Mouse (Mus musculus) olfactory bulb, adult 2 months (tissue): ENCODE data around the gene Rspo3.

Experiments
- CTCF ChIP-seq: fragments of 200-500 bp; IDR thresholded peaks from 2 replicates; pipeline ENCODE4 v1.5.1; 2012; ENCODE audit warnings: low read depth, mild to moderate bottlenecking, low read length, moderate library complexity; ENCODE audit not compliant: insufficient read depth
- POLR2A ChIP-seq: fragments of 200-500 bp; IDR thresholded peaks from 2 replicates; pipeline ENCODE4 v1.6.1; 2012; ENCODE audit warnings: mild to moderate bottlenecking, low read depth, low read length, moderate library complexity; ENCODE audit not compliant: insufficient read depth

GRCm38 (mm10) chr10:29555983-29556382 is 20.3 kb upstream of the Rspo3 start:
- TF ChIP-seq CTCF (no peak), POLR2A (no peak)
